ENCODE assay signal across 28 mouse cellular contexts in genomic region chr16:66276635-66277034, GRCm38 (mm10).
A peak's percentile ranks its signal among the peaks of the same experiment; 100 is the strongest.
DNase-seq lines count a peak whose midpoint lies in the region; ATAC-seq lines count a peak whose summit lies in the region.
"Had no signal": no experiment of that assay in that cellular context is flagged by ENCODE, and none has a peak within 500 bp of the region (broad histone marks: within the 10 kb centered on the region; RNA-seq: fewer than 3 reads in every experiment).

No protein-coding gene starts in this region.

- no peaks in the 10 kb centered on the region for H3K9me3 ChIP-seq in heart, embryonic 10.5 days
- no peaks in the 10 kb centered on the region for H3K9me3 ChIP-seq in forebrain, embryonic 10.5 days
- H3K9me3 ChIP-seq: embryonic facial prominence, embryonic 12.5 days; embryonic facial prominence, embryonic 15.5 days; heart, embryonic 12.5 days; heart, embryonic 15.5 days; hindbrain, embryonic 10.5 days; hindbrain, embryonic 13.5 days had no signal

- no peaks in the 10 kb centered on the region for H3K27me3 ChIP-seq in heart, embryonic 10.5 days (ENCODE audit: insufficient read depth, poor library complexity, severe bottlenecking)
- no peaks in the 10 kb centered on the region for H3K27me3 ChIP-seq in forebrain, embryonic 10.5 days (ENCODE audit: poor library complexity, severe bottlenecking)
- H3K27me3 ChIP-seq: embryonic facial prominence, embryonic 12.5 days; embryonic facial prominence, embryonic 15.5 days; heart, embryonic 12.5 days; heart, embryonic 15.5 days; hindbrain, embryonic 13.5 days had no signal

- ATAC-seq in CD4-positive, CD25-positive, alpha-beta regulatory T cell, adult 4 months: peak; percentile 93
- ATAC-seq: forebrain, embryonic 14.5 days; forebrain, postnatal 0 days; hindbrain, embryonic 16.5 days; intestine, postnatal 0 days had no signal

- DNase-seq in thymus, postnatal 0 days (ENCODE audit: low spot score): peak; percentile 40
- DNase-seq in thymus, adult 18-20 months: no peak
- peak; percentile 1 for DNase-seq in induced T-regulatory cell, adult 2 months (ENCODE audit: low read depth)
- peak; percentile 60 for DNase-seq in naive thymus-derived CD4-positive, alpha-beta T cell, adult 2 months (ENCODE audit: low read depth)
- no peak for DNase-seq in heart, embryonic 10.5 days (ENCODE audit: low spot score)
- DNase-seq in embryo, embryonic 10.5 days (ENCODE audit: low spot score): no peak
- no peak for DNase-seq in forebrain, embryonic 10.5 days (ENCODE audit: extremely low spot score, low spot score)
- DNase-seq: adrenal gland, postnatal 10 days; adrenal gland, postnatal 36 days; cerebellum, adult 18-20 months; cerebellum, adult 9-10 months; cerebellum, postnatal 14 days; forebrain, postnatal 0 days; gastrocnemius, adult 2 months; gastrocnemius, postnatal 14 days; heart, adult 11 months; heart, postnatal 10 days; heart, postnatal 36 days had no signal

- no peaks in the 10 kb centered on the region for H3K36me3 ChIP-seq in heart, embryonic 10.5 days
- no peaks in the 10 kb centered on the region for H3K36me3 ChIP-seq in forebrain, embryonic 10.5 days (replicated peaks)
- H3K36me3 ChIP-seq: embryonic facial prominence, embryonic 12.5 days; embryonic facial prominence, embryonic 15.5 days; heart, embryonic 12.5 days; heart, embryonic 15.5 days; hindbrain, embryonic 10.5 days; hindbrain, embryonic 13.5 days had no signal

- WGBS in heart, embryonic 10.5 days: 65% methylated on average over 2 of the region's 2 CpGs
- 88% methylated on average over 2 of the region's 2 CpGs for WGBS in forebrain, embryonic 10.5 days

- no peaks in the 10 kb centered on the region for H3K4me1 ChIP-seq in heart, embryonic 10.5 days
- H3K4me1 ChIP-seq in forebrain, embryonic 10.5 days: no peaks in the 10 kb centered on the region
- H3K4me1 ChIP-seq: embryonic facial prominence, embryonic 12.5 days; embryonic facial prominence, embryonic 15.5 days; heart, embryonic 12.5 days; heart, embryonic 15.5 days; hindbrain, embryonic 10.5 days; hindbrain, embryonic 13.5 days had no signal

- no peak overlapping the region for H3K27ac ChIP-seq in heart, embryonic 10.5 days
- no peak overlapping the region for H3K27ac ChIP-seq in forebrain, embryonic 10.5 days
- H3K27ac ChIP-seq: embryonic facial prominence, embryonic 12.5 days; embryonic facial prominence, embryonic 15.5 days; gastrocnemius, adult 2 months; heart, embryonic 15.5 days; hindbrain, embryonic 10.5 days; hindbrain, embryonic 13.5 days had no signal

- no peak overlapping the region for H3K4me3 ChIP-seq in heart, embryonic 10.5 days
- H3K4me3 ChIP-seq in forebrain, embryonic 10.5 days: no peak overlapping the region
- H3K4me3 ChIP-seq: embryonic facial prominence, embryonic 12.5 days; embryonic facial prominence, embryonic 15.5 days; gastrocnemius, adult 2 months; heart, embryonic 12.5 days; heart, embryonic 15.5 days; hindbrain, embryonic 10.5 days; hindbrain, embryonic 13.5 days had no signal

Comparison
In these comparisons a context has a peak if more than half of its experiments do, and no peak if none do; other contexts are left out.
1. DNase-seq: peak in thymus, postnatal 0 days (single experiment), induced T-regulatory cell, adult 2 months (single experiment) and naive thymus-derived CD4-positive, alpha-beta T cell, adult 2 months (single experiment); none in thymus, adult 18-20 months (0 of 2), heart, embryonic 10.5 days (single experiment), embryo, embryonic 10.5 days (single experiment) and forebrain, embryonic 10.5 days (single experiment).